Mouse (Mus musculus): ENCODE results near the gene Abraxas2.
A peak's percentile ranks its signal among the peaks of the same experiment; 100 is the strongest.

Abraxas2 gene

DNA sequence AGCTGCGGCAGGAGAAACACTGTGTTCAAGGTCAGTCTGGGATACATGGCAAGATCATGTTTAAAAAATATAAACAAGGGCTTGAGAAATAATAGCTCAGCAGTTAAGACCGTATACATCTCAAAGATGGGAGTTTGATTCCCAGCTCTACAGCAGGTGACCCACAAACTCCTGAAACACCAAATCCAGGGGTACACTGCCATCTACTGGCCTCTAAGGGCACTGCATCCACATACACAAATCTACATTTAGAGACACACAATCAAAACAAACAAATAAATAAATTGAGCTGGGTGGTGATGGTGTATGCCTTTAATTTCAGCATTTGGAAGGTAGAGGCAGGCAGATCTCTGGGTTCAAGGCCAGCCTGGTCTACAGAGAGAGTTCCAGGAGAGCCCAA, 39.2 kb downstream of the Abraxas2 start:
- peak; percentile 20 to 43 for DNase-seq (ENCODE audit: low spot score in 2 of 2)

DNA sequence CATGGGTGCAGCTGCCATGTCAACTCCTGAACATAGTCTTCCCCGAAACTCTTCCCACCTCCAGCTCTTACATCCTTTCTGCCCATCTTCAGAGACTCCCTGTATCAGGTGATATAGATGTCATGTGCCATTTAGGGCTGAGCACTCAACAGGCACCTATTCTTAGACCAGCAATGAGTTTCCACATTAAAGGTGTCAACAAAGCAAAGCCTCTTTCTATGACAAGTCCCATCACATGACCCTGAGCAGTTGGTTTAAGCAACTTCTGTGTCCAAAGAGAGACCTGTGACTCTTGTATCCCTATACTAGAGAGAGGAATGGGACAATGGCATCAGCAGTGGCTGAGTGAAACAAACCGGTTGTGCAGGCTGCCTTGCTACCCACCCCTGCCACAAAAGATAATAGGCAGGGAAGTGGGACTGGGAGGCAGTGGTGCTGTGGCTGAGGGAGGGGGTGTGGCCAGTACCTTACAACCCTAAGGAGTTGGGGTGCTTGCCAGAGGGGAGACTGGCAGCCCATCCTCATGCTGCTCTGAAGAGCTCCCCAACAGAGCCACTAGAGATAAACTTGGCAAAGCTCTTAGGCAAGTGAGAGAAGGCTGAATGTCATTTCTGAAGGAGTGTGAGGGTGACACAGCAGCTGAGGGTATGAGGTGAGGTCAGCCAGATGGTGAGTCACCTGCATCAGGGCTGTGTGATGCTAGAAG, 42.0 kb downstream of the Abraxas2 start:
- DNase-seq (ENCODE audit: low spot score in 2 of 2): no peak

DNA sequence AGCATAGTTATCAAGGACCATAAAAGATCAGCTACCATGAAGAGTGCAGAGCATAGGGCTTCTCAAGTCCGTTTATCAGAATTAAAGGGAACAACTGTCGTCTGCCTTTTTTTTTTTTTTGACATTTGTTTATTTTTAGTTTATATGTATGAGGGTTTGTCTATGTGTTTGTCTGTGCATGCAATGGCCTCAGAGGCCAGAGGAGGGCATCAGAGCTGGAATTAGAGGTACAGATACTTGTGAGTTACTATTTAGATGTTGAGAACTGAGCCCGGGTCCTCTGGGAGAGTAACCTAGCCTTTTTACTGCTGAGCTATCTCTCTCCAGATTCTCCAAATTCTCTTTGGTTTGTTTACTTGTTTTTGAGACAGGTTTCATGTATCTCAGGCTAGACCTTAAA, 44.8 kb downstream of the Abraxas2 start:
- DNase-seq (ENCODE audit: low spot score in 2 of 2): no peak

DNA sequence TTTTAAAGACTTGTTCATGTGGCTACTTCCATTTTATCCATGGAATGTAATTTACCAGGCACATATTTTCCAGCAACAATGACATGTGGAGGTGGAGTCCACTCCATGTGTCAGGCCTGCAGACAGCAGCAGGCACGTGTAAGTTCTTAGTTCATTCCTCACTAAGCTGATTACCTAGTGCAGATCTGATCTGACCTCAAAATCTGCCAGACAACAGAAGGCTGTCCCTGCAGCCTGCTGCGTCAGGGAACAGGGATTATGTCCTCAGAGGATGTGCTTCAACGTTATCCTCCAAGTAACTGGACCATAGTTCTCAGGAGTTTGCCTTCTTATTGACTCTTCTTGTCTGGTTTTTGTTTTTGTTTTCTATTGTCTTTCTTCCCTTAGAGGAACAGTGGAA, 62.9 kb downstream of the Abraxas2 start:
- no peak for DNase-seq (ENCODE audit: low spot score in 2 of 2)

DNA sequence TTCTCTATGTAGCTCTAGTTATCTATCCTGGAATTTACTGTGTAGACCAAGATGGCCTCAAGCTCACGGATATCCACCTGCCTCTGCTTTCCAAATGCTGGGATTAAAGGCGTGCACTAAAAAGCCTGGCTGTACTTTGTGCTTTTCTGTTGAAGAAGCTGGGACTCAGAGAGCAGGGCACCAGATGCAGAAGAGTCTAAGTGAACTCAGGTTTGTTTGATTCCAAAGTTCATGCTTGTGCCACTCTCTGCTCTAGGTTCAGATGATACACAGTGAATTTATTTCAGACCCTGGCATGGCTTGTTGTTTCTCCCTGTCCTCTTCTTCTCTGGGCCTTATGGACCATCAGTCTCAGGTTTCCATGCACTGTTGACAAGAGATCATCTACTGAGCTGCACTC, 66.2 kb downstream of the Abraxas2 start:
- no peak for DNase-seq (ENCODE audit: low spot score in 2 of 2)

DNA sequence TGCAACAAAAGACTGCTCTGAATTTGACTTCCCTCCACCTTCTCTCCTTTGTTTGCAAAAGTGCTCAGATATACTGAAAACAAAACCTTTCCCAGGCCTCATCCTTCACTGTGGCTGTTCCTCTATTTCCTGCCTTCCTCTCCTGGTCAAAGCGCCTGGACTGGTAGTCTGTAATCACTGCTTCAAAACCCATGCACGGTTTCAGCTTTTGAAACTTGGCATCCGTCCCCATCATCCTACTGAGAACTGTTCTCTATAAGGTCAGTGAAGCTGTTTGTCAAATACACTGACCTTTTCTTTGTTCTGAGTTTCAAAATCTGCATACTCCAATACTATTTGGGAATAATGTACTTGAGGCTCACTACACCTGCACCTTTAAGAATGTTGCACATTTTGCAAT, 68.2 kb downstream of the Abraxas2 start:
- DNase-seq (ENCODE audit: low spot score in 2 of 2): no peak

DNA sequence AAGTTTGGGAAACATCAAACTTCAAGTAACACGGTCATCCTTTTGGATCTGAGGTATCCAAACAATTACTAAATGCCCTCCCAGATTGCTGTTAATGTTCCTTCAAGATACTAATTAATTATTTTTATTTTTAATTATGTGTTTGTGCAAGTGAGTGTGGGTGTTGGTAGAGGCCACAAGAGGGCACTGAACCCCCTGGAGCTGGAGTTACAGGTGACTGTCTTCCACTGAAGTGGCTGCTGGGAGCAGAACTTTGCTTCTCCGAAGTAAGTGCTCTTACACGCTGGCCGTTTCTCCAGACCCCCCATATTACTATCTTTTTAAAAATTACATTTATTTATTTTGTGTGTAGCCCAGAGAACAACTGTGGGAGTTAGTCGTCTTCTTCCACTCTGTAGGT, 71.0 kb downstream of the Abraxas2 start:
- peak in 1 of 2 experiments; percentile 4 for DNase-seq (ENCODE audit: low spot score in 2 of 2)

DNA sequence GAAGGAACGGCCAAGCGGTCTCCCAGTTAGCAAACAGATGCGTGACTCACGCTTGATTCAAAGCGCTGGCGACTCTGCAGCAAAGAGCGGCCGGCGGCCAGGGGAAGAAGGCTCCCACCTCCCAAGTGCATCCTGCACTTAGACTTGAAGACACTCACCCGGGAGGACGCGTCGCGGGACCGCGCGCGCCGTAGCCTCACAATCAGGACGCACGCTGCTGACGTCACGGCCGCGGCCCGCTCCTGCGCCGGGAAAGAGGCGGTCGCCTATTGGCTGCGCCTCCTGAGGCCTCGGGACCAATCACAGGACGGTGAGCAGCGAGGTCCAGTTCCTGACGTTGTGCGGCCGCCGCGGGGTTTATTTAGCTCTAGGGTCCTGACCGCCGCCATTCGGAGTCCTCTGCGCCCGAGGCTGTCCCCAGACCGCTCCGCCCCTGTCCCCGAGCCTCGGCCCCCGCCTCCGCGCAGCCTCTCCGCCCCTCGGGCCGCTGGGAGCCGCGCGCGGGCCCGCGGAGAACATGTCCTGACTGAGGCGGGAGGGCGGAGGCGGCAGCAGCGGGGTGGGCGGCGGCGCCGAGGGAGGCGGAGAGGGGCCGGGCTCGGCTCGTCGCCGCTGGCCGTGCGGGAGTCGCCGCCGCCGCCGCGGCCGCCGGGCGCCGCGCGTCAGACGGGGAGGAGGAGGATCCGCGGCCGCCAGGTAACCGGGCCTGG, 72.0 kb downstream of the Abraxas2 start, which contains the start of gene Zranb1:
Gene Zranb1, plus strand, starts transcription at position 293 of the 710 bp plus-strand sequence.
- DNase-seq (ENCODE audit: low spot score in 2 of 2): peak; percentile 97

DNA sequence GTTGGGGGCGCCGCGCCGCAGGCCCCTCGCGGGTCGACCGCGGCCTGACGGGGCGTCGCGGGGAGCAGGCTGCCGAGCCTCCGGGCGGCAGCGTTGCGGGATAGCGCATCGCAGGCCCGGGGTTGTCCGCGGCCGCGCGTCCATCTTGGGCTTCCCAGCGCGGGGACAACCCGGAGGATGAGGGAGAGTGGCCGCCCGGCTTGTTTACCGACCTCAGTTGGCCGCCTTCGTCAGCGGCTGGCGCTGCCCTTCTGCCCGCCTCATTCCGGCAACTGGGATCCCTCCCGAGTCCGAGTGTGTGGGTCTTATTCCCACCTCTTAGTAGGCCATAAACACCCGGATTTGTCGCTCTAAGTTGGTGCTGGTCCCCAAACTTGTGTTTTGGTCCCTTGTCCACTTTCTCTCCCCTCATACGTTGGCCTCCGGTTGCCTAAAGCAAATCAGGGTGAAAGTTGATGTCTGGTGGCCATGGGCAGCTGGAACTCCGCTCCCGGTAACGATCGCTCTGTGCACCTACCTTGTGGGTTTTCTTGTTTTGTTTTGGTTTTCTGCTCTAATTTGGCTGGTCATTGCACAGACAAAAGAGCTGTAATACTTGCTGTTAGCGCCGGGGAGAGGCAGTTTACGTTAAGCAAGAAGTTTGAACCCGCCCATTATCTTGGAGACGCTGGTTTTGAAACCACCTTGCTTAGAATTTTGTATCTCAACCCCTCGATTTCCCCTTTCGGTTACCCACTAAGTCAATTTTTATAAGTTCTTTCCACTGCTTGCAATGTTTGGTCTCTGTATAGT, 72.7 kb downstream of the Abraxas2 start:
- peak; percentile 36 for DNase-seq (ENCODE audit: low spot score in 2 of 2)

DNA sequence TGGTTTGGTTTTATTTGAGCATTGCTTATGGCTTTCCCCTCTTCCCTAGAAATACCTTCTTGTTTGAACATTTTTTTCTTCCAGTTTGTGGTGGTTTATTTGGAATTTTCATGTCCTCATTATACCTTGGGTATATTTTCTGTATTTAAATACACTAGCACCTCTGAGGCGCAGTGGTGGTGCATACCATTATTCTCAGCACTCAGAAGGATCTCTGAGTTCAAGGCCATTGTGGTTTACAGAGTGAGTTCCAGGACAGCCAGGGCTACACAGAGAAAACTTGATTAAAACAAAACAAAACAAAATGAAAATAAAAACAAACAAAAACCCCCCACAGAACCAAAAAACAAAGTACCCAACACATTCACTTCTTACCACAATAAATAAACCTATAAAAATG, 74.3 kb downstream of the Abraxas2 start:
- DNase-seq (ENCODE audit: low spot score in 2 of 2): no peak
